Mouse (Mus musculus) embryonic facial prominence, embryonic 11.5 days (tissue): ENCODE results near the gene Fam47e. TPM values are rescaled to one million over a fixed set of nuclear protein-coding genes. Genes with fewer than 3 reads are reported as not detected.

Source experiments
- ATAC-seq: fragments of 200-750 bp; cut with Nextera tagmentation; replicated peaks from 2 replicates; pipeline ENCODE4 v1.8.0; 2017; ENCODE audit warnings: low read depth; ENCODE audit not compliant: insufficient number of reproducible peaks, low FRiP score, low TSS enrichment
- DNase-seq: peaks from one replicate; pipeline ENCODE4 v3.0.0-alpha.2; 2015; ENCODE audit warnings: low spot score
- H3K27ac ChIP-seq: fragments of 300-500 bp; sonication (generic); replicated peaks from 2 replicates; pipeline ENCODE4 v1.5.1; 2014; ENCODE audit warnings: mild to moderate bottlenecking, low read depth, low read length, control low read depth
- H3K27me3 ChIP-seq: fragments of 300-500 bp; sonication (generic); 2 replicates; pipeline ENCODE4 v1.6.1; 2014; ENCODE audit warnings: mild to moderate bottlenecking, low read length, moderate library complexity, mixed read lengths; ENCODE audit not compliant: control insufficient read depth, insufficient read depth
- H3K36me3 ChIP-seq: fragments of 300-500 bp; sonication (generic); replicated peaks from 2 replicates; pipeline ENCODE4 v1.6.1; 2014; ENCODE audit warnings: low read depth, mild to moderate bottlenecking, low read length, moderate library complexity, mixed read lengths; ENCODE audit not compliant: control insufficient read depth, insufficient read depth
- H3K4me1 ChIP-seq: fragments of 300-500 bp; sonication (generic); 2 replicates; pipeline ENCODE4 v1.6.1; 2014; ENCODE audit warnings: low read length, mixed read lengths; ENCODE audit not compliant: control insufficient read depth, insufficient read depth
- H3K4me2 ChIP-seq: fragments of 300-500 bp; sonication (generic); 2 replicates; pipeline ENCODE4 v1.6.1; 2014; ENCODE audit warnings: low read depth, mild to moderate bottlenecking, control low read depth, low read length, moderate library complexity
- H3K4me3 ChIP-seq: fragments of 300-500 bp; sonication (generic); 2 replicates; pipeline ENCODE4 v1.5.1; 2014; ENCODE audit warnings: low read depth, low read length, control low read depth
- H3K9ac ChIP-seq: fragments of 300-500 bp; sonication (generic); replicated peaks from 2 replicates; pipeline ENCODE4 v1.6.1; 2014; ENCODE audit warnings: mild to moderate bottlenecking, control low read depth, low read length
- H3K9me3 ChIP-seq: fragments of 300-500 bp; sonication (generic); replicated peaks from 2 replicates; pipeline ENCODE4 v1.6.1; 2016; ENCODE audit warnings: mild to moderate bottlenecking, low read length, inconsistent platforms, mixed read lengths; ENCODE audit not compliant: control insufficient read depth
- WGBS: fragments of 180-500 bp; shearing (Covaris S2); extraction: QIAGEN DNeasy Blood & Tissue Kit; methylation state at CpG from one replicate; pipeline ENCODE4 v1.1.7; 2014; 5-methylcytosine and 5-hydroxymethylcytosine counted together
- polyA plus RNA-seq: library from polyadenylated mRNA; unstranded; fragments of >200 nt; fragmentation: Nextera tagmentation; extraction: Ambion mirVana; gene quantifications from 2 replicates; pipeline ENCODE4 v1.2.1, GENCODE M21; 2014

Fam47e gene
- polyA plus RNA-seq, 1 experiment from 2014 or later, result not detected

DNA sequence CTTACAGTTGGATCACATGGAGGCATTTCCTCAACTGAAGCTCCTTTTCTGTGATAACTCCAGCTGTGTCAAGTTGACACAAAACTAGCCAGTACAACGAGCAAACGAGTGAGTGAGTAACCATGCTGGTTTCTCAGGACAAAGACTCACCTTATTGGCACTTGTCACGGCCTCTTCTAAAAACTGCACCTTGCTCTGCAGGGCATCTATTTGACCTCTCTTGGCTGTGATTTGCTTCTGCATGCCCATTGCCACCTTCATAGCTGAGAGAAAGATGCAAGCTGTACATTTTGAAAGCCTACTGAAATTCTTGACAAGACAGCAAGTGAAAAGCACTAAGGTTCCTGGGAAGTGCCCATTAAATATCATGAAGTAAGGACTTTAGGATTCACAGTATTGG, 86.0 kb downstream of the Fam47e start:
- Histone ChIP-seq H3K4me2 (no peak overlapping the region), H3K9me3 (no peaks in the 10 kb centered on the region), H3K36me3 (no peaks in the 10 kb centered on the region), H3K9ac (no peak overlapping the region), H3K4me1 (no peaks in the 10 kb centered on the region), H3K27ac (no peak overlapping the region), H3K27me3 (no peaks in the 10 kb centered on the region), H3K4me3 (no peak overlapping the region)
- 90% methylated on average over 3 of the region's 3 CpGs for WGBS
- DNase-seq (no peak), ATAC-seq (no peak)

Other genes starting within 250 kb of the Fam47e start
- gene Sdad1, start 244.6 kb upstream of the Fam47e start, polyA plus RNA-seq, result 39.5 and 41.2 TPM in 2 replicates
- gene Cxcl9, start 227.0 kb upstream of the Fam47e start, polyA plus RNA-seq, result not detected in 2 replicates
- gene Art3, start 223.2 kb upstream of the Fam47e start, polyA plus RNA-seq, result 1.4 and 2.6 TPM in 2 replicates
- gene Cxcl10, start 206.2 kb upstream of the Fam47e start, polyA plus RNA-seq, result 0.38 TPM in 1 of 2 replicates, not detected in the other
- 69.5 and 75.7 TPM in 2 replicates for gene Nup54, start 119.8 kb upstream of the Fam47e start, polyA plus RNA-seq
- gene Scarb2, start 48.2 kb upstream of the Fam47e start, polyA plus RNA-seq, result 8.7 and 9.7 TPM in 2 replicates
- 8.9 and 10.0 TPM in 2 replicates for gene Stbd1, start 48.0 kb downstream of the Fam47e start, polyA plus RNA-seq
- 0.33 and 0.72 TPM in 2 replicates for gene Ccdc158, start 120.2 kb downstream of the Fam47e start, polyA plus RNA-seq
- 2.2 and 4.5 TPM in 2 replicates for gene Shroom3, start 128.4 kb downstream of the Fam47e start, polyA plus RNA-seq